Mouse (Mus musculus) lung, postnatal 10 days (tissue): ENCODE measurements around the gene Tgfb3.

Experiments
- DNase-seq: peaks from one replicate; pipeline ENCODE4 v3.0.0; 2021

The Tgfb3 gene

DNA sequence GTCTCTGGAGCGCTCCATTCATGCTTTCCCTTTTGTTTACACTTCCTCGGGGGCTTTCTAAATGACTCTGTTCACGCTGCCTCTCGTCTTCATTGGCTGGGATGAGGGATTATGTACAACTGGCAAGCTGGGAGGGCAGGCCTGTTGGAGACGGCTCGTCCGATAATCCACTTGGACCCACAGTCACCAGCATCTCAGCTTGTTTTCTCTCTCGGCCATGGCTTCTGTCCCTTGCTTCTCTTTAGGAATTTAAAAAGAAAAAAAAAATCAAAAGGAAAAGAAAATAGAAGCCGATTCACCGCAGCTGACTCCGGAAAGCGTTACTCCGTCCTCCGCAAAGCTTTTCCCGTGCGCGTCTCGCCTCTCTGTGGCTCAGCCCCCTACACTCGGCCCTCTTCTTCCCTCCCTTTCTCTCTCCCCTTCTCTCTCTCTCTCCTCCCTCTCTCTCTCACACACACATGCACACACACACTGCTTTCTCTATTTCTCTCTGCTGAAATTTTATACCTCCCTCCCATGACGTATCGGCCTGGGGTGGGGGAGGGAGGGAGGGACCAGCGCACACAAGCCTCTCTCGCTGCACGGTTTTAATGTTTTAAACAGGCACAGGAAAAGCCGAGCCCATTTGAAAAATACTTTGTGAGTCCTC is at the start of gene Tgfb3:
Tgfb3 (minus strand) TSS at position 489 of the 649 bp plus-strand sequence.
- DNase-seq: peak; percentile 71

DNA sequence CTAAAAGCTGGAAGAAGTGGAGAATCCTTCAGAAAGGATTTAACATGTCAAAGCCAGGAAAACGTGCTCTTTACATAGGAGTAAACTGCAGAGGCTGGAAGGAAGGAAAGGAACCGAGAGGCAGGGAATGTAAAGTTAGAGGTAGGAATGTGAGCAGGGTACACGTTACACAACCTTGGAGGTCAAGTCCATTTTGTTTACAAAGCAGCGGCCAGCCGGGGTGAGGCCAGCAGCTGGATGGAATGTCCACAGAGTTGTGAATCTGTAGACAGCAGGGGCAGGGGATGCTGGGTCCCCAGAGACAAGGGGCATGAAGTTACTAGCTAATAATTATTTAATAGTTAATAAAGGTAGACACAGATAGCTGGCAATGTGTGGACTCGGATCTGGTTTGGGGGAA is 49.3 kb upstream of the Tgfb3 start:
- peak; percentile 74 for DNase-seq

DNA sequence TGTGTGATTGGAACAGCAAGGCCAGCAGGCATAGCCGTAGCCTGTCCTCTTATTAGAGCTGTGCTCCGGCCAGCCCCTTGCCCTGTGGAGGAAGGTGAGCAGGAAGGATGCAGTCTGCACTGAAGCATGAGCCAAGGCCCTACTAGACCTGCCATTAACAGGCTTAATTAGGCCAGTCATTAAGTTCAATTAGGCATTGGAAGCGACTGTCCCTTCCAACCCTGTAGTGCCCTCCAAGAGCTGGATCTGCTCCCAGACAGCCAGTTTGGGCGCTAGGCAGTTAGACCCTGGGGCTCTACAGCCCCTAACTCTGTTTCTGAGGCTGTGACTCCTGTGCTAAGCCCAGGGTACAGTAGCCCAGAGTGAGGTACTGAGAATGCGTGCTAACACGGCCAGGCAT is 45.2 kb upstream of the Tgfb3 start:
- no peak for DNase-seq

DNA sequence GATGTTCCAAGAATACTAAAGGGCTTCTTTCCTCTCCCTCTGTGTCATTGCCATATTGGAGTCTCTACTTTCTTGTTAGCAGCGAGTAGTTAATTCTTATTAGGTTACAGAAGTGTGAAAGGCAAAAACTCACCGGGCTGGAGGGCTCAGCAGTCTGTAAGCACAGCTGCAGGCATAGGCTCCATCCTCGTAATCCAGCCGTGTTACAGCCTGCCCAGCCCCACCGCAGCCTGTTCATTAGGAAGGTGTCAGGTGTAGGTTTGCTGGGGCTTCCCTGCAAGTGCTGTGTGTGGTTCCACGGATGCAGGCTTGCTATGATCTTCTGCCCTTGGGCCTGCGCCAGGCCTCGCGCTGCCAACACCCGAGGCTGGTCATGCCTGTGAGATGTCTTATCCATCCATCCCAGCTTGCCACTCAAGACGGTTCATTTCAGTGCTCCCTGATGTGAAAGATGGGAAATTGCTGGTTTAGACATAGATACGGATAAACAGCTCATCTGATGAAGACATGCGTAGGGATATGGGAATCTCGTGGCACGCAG is 37.5 kb upstream of the Tgfb3 start:
- DNase-seq: no peak

DNA sequence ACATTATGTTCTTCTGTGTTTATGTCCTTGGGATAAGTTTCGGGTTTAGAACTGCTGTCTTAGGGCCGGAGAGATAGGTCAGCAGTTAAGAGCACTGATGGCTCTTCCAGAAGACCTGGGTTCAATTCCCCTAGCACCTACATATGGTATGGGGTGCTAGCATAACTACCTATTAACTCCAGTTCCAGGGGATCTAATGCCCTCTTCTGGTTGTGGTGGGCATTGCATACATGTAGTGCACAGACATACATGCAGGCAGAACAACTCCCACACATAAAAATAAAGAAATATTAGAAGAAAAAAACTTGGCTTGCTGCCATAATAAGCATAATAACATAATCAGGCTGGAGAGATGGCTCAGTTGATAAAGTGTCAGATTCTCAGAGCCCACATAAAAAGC is 31.8 kb upstream of the Tgfb3 start:
- peak; percentile 53 for DNase-seq

DNA sequence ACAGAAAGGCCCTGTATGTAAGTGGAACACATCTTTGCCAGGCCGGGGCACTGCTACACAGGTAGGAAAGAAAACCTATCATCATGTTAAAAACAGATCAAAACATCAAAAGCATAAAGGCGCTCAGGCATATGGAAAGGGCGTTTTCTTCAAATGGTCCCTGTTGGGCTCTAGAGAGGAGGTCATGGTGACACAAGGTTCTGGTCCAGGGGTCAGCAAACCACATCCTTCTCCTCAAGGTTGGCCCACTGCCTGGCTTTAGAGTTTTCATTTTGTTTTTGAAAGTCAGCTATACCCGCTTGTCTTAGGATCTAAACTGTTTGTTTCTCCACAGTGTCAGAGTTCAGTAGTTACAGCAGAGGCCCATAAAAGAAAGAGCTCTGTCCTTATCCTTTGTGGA is 30.7 kb upstream of the Tgfb3 start:
- DNase-seq: no peak

DNA sequence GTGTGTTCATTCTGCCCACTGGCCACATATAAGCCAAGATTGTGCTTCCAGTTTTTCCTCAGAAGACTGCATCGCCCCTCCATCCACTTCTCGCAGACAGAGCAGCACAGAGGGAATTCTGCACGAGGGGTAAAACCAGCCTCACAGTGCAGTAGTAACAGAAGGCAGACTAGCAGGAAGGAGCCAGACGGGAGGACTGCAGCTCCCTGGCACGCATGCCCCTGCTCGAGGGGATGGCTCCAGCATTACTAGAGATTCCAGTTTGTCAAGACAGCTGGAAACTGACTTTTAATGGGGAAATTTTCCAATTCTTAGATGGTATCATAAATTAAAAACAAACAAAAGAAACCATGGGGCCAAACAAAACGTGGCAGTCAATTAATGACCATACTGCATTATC is 28.8 kb upstream of the Tgfb3 start:
- no peak for DNase-seq

DNA sequence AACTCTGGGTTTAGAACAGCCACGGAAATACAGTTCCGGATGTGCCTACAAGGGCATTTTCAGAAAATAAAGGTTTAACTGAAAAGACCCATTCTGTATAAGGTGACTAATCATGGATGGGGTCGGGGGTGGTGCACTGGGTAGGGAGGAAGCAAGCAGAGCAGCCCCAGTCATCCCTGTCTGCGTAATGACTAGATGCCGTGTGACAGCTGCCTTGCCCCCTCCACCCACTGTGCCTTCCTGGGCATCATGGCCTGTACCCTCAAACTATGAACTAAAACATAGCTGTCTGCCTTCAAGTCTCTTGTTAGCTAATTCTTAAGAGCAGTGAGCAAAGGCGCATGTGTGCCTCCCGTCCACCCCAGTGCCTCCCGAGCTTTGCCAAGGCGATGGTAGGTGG is 27.2 kb upstream of the Tgfb3 start:
- no peak for DNase-seq

DNA sequence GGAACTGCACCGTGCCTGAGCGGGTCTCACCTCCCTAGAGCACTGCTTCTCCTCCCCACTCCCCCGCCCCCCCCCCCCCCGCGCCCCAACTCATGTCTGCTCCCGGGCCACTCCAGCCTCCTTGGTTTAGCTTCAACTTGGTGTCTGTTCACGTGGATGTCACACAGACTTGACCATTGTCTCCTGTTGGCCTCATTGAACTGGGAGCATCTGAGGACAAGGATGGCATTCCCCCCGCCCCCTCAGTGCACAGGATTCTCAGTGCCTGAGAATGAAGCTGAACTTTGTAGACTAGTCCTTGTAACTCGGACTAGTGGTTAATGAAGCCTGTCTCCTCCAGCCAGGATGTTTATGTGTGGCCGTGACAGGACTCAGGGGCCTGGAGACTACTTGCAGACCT is 26.7 kb upstream of the Tgfb3 start:
- DNase-seq: no peak

DNA sequence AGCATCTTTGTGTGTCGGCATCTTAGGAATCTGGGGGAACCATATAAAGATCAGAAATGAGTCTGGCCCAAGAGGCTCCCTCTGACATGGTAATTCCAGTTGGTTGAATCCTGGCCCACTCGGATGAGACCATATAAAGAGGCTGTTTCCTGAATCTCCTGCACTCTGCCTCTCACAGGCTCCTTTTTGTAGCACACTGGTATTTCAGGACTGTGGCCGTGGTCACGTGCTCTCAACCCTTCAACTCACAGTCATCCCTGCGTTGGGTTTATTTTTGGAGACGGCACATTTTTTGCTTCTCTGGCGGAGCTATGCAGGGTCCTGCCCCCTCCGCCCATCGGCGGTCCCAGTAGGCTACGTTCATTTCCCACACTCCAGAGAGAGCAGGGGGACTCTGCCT is 25.5 kb upstream of the Tgfb3 start:
- DNase-seq: peak; percentile 68

DNA sequence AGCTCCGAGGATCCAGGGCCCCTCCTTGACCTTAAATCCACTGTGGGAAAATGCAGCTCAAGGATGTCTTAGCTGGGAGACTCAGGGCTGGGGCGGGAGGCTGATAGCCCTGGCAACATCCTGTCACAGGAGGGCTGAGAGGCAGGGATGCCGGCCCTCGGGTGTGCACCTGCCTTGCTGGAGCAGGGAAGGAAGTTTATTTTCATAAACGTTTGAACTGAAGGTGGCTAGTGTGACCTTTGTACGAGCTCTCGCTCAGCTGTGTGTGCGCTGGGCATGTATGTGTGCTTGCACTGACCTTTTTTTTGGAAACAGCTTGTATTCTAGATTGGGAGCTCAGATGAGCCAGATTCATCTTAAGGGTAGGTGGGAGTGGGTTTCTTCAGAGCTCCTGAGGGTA is 25.0 kb upstream of the Tgfb3 start:
- peak; percentile 24 for DNase-seq

DNA sequence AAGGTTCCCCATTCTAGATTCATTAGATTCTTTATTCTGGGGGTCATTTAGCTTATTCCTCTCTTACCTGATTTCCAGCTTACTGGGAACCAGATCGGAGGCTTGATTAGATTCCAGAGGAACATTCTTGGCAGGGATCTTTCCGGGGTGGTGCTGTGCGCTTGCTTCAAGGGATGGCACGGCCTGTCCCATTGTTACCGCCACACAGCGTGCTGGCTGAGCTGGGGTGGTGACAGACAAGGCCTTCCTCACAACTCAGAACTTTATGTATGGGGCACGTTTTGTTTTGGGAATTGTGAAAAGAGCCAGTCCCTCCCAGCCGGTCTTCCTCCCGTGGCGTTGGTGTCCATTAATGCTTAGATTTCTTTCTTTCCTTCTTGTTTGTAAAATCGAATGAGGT is 24.6 kb upstream of the Tgfb3 start:
- peak; percentile 36 for DNase-seq

DNA sequence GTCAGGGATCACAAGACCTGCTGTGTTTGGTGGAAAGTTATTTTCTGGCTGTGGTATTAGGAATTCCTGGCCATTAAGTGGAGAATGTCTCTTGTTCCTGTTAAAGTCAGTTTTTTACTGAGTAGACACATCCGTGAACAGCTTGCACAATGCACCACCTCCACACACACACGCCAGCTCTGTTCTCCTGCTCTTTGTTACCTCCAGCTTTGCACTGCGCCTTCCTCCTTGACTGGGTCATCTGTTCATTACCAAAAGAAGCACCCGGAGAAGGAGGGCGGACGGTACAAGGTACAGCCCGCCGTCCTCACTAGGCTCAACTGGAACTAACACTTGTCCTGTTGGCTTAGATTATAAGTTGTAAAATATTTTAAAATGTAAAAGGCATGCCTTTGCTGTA is 23.8 kb upstream of the Tgfb3 start:
- DNase-seq: no peak

DNA sequence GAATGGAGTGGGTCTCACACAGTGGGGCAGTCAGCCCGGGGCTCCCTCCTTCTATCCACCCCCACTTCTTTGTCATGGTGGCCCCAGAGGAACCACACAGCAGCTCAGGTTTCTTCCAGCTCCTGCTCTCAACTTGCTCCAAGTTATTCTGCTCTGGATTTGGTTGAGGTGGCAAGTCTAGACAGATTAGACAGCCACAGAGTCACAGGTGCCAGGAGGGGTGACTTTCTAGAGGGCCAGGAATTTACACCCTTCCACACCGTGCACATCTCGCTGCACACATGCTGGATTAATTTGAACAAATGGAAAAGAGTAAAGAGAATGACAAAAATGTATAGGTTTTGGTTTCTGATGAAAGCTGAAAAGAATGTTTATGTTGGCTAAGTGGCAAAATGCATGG is 21.9 kb upstream of the Tgfb3 start:
- no peak for DNase-seq

DNA sequence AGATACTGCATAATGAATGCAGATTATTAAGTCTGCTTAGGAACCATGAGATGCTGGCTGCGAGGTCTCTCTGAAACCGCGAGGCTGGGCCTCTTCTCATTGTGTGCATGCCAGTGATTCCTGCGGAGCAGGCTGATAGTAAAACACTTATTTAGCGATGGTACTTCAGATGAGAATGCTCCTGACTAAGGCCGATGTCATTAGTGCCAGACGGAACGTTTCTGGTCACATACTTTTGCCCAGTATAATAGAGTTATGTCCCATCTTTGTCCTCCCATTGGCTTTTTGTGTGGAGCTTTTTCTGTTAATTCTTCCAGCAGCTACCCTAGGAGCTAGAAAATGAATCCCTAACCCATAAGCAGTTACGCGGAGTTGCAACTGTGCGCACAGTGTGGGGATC is 18.9 kb upstream of the Tgfb3 start:
- no peak for DNase-seq

DNA sequence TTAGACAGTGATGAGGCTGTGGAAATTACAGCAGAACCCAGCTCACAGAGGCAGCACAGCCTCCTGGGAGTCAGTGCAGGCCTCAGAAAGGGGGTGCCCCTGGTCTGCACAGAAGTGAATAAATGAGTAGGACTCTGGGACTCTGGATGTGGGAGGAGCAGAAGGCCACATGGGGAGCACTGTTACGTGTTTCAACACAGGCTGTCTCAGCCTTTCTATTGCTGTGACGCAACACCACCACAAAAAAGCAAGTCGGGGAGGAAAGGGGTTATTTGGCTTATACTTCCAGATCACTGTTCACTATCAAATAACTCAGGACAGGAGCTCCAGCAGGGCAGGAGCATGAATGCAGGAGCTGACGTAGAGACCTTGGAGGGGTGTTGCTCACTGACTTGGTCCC is 17.0 kb upstream of the Tgfb3 start:
- no peak for DNase-seq

DNA sequence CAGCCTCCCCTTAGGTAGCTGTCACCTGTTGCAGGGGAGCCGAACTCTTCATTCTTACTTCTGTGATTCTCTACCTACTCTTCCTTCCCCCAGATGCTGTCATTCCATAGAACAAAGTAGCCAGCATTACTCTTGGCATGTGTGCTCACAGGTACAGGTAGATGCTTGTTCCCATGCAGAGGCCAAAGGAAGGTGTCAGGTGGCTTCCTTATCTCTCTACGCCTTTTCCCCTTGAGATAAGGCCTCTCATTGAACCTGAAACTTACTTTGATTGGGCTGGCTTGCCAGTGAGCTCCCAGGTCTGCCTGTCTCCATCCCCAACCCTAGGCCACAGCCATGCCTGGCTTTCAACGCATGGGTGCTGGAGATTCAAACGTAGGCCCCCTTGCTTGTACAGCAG is 15.2 kb upstream of the Tgfb3 start:
- DNase-seq: no peak

DNA sequence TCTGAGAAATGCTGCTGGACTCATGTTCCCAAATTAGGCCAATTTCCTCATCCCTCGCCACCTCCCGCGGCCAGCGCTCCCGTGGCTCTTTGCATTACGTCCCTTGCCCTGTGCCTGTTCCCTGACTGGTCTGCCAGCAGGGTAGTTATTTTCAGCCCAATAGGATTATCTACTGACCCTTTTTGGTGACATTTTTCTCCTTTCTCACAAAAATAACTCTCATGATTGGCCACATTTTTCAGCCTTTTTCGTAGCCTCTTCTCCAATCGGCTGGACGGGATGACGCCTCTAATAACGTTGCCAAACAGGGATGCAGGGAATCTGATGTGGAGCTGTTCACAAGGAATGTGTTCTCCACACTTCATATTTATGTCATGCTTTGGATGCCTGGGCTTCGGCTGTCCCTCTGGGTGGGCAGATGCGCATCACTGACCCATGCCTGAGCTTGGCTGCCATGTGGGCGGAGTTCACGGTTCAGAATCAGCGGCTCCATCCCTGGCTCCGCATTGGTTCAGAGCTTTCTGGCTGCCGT is 12.8 kb upstream of the Tgfb3 start:
- DNase-seq: peak; percentile 88

DNA sequence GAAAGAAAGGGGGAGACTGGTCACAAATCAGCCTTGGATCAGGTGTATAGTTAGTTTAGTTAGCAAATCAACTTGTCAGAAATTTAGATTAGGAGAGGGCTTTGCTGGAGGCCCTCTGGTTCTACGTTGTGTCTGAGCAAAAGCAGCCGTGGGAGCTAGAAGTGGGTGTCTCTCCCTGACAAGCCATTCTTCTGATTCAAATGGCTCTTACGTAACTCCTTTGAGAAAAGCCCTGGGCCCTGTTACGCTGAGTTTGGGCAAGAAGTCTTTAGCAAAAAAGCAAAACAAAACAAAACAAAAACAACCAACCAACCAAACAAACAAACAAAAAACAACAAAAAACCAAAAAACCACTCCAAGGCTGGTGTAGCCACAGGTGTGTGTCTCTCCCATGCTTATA is 11.9 kb upstream of the Tgfb3 start:
- no peak for DNase-seq

DNA sequence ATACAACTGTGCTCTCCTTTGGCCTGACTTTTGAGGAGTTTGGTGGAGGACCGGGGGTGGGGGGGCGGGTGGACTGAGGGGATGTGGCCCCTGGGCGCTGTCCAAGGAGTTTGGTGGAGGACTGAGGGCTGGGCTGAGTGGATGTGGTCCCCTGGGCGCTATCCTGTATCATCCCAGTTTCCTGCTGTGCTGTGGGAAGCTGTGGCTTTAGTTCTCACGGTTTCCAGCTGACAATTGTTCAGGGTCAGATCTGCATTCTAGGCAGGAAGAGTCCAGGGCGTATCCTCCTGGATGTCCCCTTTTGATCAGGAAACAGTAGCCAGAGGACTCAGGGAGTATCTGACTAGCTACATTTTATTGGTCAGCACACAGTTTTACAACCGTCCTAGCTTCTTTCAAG is 9.2 kb upstream of the Tgfb3 start:
- peak; percentile 58 for DNase-seq

DNA sequence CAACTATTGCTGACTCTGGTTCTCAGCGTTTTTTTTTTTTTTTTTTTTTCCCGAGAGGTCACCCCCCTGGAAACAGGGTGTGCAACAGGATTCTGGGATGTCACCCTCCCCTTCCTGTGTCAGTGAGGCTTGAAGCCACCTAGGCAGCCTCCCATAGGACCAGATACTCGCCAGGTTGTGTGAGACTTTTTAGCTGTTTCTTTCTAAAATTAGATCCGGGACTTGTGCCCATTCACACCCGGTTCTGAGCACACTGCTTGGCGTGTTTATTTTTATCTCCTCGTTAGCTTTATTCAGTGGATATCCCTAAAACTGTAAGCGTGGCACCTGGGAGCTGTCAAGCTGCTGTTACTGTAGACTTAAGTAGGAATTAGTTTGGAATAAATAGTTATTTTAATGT is 7.7 kb upstream of the Tgfb3 start:
- no peak for DNase-seq

DNA sequence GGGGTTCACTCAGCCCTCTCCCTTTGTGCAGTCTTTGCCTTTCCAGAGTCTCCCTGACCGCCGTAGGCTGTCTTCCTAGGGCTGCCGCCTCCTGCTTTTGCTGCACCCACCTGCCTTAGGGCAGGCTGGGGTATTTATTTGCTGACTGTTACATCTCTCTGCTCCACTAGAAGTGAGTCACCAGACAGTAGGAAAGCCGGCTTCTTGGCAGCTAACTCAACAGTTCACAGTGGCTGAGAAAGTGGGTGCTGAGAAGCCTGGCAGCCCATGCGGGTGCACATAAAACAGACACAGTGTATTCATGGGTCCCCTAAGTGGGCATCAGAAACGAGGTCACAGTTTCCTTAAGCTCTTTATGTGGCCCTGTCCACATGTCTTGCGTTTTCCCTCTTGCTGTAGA is 7.0 kb upstream of the Tgfb3 start:
- DNase-seq: no peak

DNA sequence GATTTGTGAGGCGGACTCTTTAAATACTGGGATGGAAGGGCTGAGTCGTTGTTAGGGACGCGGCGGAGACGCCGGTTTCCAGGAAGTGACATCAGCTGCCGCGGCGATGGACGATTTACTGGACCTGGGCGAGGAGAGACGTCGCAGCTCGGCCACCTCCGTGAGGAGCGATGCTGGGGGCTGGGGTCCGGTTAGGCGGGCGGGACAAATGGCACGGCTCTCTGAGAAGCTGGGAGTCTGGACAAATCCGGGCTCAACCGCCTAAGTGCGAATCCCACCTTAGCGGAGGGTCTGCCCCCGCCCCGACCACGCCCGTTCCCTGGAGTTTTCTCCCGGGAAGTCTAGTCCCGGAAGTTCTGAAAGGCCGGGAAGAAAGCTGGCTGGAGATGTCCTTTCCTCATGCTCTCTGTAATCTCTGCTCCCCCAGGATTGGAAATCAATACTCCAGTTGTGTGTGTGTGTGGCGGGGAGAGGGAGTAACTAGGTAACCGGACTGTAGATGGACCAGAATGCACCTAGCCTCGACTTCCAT is 3.7 kb upstream of the Tgfb3 start, which contains the start of gene Ift43:
Ift43 (plus strand) TSS at position 61 of the 532 bp plus-strand sequence.
- DNase-seq: peak; percentile 92

DNA sequence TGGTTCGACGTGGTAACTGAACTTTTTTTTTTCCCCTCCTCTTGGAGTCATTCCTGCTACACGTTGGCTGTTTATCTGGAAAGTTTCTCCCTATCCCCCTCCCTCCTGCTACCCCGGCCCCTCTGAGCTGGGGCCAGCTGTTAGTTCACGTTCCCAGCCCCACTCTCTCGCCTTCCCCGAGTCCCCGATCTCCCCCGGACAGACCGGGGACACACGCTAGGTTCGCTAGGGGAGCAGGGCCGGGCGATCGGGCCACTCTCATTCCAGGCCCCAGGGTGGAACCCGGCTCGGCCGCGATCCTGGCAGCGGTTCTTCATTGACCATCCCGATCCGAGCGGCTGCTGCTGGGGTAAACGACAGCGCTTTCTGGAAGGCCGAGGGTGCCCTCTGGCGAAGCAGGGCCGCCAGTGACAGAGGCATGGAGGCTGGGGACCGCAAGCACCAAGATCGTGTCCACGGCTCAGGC is 394 bp upstream of the Tgfb3 start:
- DNase-seq: peak; percentile 97

DNA sequence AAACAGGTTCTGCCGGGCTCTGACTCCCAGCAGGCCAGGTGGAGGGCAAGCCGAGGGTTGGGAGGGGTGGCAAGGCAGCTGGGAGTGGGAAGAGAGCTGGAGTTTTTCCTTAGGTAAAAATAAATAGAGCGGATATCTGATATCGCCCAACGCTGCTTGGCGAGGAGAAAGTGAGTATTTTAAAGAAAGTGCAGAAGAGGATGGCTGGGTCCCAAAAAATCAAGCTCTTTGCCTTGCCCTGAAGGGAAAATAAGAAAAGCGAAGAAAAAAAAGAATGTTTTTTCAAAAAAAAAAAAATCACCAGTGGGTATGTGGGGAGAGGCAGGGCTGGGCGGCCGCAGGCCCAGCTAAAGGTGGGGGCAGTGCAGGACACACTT is 677 bp downstream of the Tgfb3 start:
- DNase-seq: no peak
